Mouse (Mus musculus) E14TG2a.4 (cell line): ENCODE measurements around the gene Pram1.

Experiments
- H3K27me3 ChIP-seq: 2 replicates; pipeline ENCODE4 v1.6.1; 2014; ENCODE audit warnings: low read length, control low read depth; ENCODE audit not compliant: insufficient read depth
- H3K36me3 ChIP-seq: 2 replicates; pipeline ENCODE4 v1.6.1; 2014; ENCODE audit warnings: low read length, control low read depth; ENCODE audit not compliant: insufficient read depth
- H3K4me1 ChIP-seq: replicated peaks from 2 replicates; pipeline ENCODE4 v1.6.1; 2014; ENCODE audit warnings: low read depth, low read length, control low read depth
- H3K4me3 ChIP-seq: replicated peaks from 2 replicates; pipeline ENCODE4 v1.5.1; 2014; ENCODE audit warnings: mild to moderate bottlenecking, low read length
- H3K9me3 ChIP-seq: 2 replicates; pipeline ENCODE4 v1.6.1; 2014; ENCODE audit warnings: low read length, control low read depth
- CTCF ChIP-seq: conservative IDR thresholded peaks from 2 replicates; pipeline ENCODE4 v1.5.1; 2014; ENCODE audit warnings: low read length
- NANOG ChIP-seq: IDR thresholded peaks from 2 replicates; pipeline ENCODE4 v1.6.1; 2014; ENCODE audit warnings: borderline replicate concordance, low read length, mixed read lengths
- POU5F1 ChIP-seq: IDR thresholded peaks from 2 replicates; pipeline ENCODE4 v1.6.1; 2014; ENCODE audit warnings: low read length, borderline replicate concordance

The Pram1 gene

DNA sequence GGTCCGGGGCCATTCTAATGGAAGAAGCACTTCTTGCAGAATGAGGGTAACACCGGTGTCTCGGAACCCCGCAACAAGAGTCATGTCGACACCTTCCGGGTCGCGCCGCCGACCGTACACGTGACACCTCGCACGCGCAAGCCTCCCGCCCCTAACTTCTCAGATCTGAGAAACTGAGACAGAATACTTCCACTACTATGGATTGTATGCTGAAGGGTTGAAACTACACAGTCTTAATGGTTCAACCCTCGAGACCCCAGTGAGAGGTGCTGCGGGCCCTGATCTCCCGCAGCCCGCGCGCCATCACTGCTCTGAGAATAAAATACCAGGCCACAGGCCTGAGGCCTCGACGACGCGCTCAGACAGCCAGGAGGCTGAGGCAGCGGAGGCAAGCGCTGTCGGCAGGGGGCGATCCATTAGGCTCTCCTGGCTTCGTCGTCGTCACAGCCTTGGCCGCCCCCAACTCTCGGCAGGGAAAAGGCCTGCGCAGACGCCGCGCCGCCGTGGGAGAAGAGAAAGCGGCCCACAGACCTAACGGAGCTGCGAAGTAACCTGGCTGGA, 46.9 kb downstream of the Pram1 start:
- Histone ChIP-seq H3K9me3 (no peaks in the 10 kb centered on the region), H3K36me3 (peaks cover 45% of the 10 kb centered on the region), H3K27me3 (no peaks in the 10 kb centered on the region), H3K4me3 (peak overlapping the region; percentile 96), H3K4me1 (peaks cover 43% of the 10 kb centered on the region)
- TF ChIP-seq NANOG (no peak), CTCF (no peak), POU5F1 (no peak)

DNA sequence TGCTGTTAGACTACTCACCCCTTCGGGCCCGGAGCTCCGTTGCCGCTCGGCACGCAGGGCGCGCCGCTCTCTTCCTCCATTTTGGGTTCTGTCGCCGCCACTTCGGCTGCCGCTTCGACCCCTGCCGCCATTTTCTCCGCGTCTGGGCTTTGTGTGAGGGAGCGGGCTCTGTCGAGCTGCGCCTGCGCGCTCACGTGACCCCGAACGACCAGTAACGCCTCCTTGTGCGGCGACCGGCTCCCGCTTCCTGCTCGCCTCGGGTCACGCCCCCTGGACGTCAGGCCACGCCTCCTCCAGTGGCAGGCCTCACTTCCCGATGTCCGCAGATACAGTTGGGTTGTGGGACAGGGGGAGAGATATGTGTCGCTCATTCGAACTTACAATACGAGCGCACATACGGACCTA, 47.4 kb downstream of the Pram1 start:
- H3K36me3 ChIP-seq, result peaks cover 43% of the 10 kb centered on the region
- H3K4me3 ChIP-seq, result peak overlapping the region; percentile 96
- peaks cover 42% of the 10 kb centered on the region for H3K4me1 ChIP-seq
- H3K27me3 ChIP-seq, result no peaks in the 10 kb centered on the region
- TF ChIP-seq POU5F1 (no peak), CTCF (no peak), NANOG (no peak)
- H3K9me3 ChIP-seq, result no peaks in the 10 kb centered on the region

DNA sequence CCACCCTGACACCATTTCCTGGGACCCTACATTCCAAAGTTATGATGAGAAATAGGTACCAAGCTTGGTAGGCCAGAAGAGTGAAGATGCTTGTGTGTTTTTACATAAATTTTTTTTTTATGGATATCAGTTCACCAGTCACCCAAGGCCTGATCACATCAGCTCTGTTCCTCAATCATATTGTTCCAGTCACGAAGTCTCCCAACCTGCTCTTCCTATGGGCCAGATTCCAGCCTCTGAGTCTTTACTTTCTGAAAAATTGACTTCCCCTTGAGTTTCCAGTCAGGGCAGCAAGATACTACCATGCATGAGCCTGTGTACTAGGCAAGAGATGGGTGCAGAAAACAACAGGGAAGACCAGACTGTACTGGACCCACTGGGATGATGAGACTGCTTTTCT, 48.9 kb downstream of the Pram1 start, which contains the start of gene Hnrnpm:
TSS of gene Hnrnpm (minus strand) at position 101 of the 400 bp plus-strand sequence.
- H3K4me1 ChIP-seq, result peaks cover 32% of the 10 kb centered on the region
- TF ChIP-seq NANOG, result no peak
- no peak for TF ChIP-seq POU5F1
- no peak for TF ChIP-seq CTCF
- H3K9me3 ChIP-seq, result no peaks in the 10 kb centered on the region
- peak within 1 kb of the TSS; percentile 96 for H3K4me3 ChIP-seq
- H3K36me3 ChIP-seq, result peaks cover 33% of the 10 kb centered on the region
- H3K27me3 ChIP-seq, result no peaks in the 10 kb centered on the region
